ENCODE assay signal across 9 mouse cellular contexts in the genomic region with DNA sequence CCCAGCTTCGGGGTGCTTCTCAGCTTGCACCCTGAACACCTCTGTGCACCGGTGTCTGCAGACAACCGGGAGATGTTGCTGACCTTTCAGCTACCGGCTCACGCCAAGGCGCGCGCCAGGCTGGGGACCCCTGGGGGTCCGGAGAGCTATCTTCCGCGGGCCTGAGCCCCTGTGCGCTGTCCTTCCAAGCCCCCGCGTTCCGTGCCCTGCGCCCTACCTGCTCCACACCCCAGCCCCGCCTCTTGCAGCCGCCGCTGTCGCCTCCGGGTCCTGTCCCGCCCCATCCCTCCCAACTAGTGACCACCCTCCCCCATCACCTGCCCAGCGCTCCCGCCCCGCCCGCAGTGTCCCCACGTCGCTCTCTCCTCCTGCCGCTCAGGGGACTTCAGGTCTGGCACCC. TPM values are rescaled to one million over a fixed set of nuclear protein-coding genes. Genes with fewer than 3 reads are reported as not detected.
DNase-seq lines count a peak whose midpoint lies in the region; ATAC-seq and TF ChIP-seq lines count a peak whose summit lies in the region.
"Had no signal": no experiment of that assay in that cellular context is flagged by ENCODE, and none has a peak within 500 bp of the region (broad histone marks: within the 10 kb centered on the region; RNA-seq: fewer than 3 reads in every experiment).

Gene Ncmap, minus strand, starts transcription at position 237 of the 400 bp plus-strand sequence.

- H3K9ac ChIP-seq in forebrain, embryonic 16.5 days (replicated peaks; ENCODE audit: low read depth, low read length): 0 out of 2 replicates have a peak within 1 kb of the TSS, but pooled peaks have one; percentile 12
- peak within 1 kb of the TSS; percentile 35; the same call in 1 of the 2 replicates for H3K9ac ChIP-seq in limb, embryonic 14.5 days (ENCODE audit: low read depth, low read length, severe bottlenecking)
- 0 out of 2 replicates have a peak within 1 kb of the TSS, but pooled peaks have one; percentile 16 for H3K9ac ChIP-seq in stomach, embryonic 15.5 days

- peaks cover 3% of the 10 kb centered on the region for H3K36me3 ChIP-seq in megakaryocyte, embryonic 14.5 days (replicated peaks; ENCODE audit: low read length)
- H3K36me3 ChIP-seq in forebrain, embryonic 16.5 days (ENCODE audit: control insufficient read depth, insufficient read depth): no peaks in the 10 kb centered on the region
- no peaks in the 10 kb centered on the region for H3K36me3 ChIP-seq in limb, embryonic 14.5 days (ENCODE audit: control insufficient read depth, insufficient read depth, low read length)
- H3K36me3 ChIP-seq in stomach, embryonic 15.5 days: no peaks in the 10 kb centered on the region

- peaks cover 56% of the 10 kb centered on the region for H3K27me3 ChIP-seq in megakaryocyte, embryonic 14.5 days (replicated peaks)
- peaks cover 20% of the 10 kb centered on the region for H3K27me3 ChIP-seq in forebrain, embryonic 16.5 days (replicated peaks; ENCODE audit: control insufficient read depth, insufficient read depth, low read length)
- peaks cover 21% of the 10 kb centered on the region; the same call in 1 of the 2 replicates for H3K27me3 ChIP-seq in limb, embryonic 14.5 days (ENCODE audit: control insufficient read depth, insufficient read depth, low read length)
- peaks cover 10% of the 10 kb centered on the region for H3K27me3 ChIP-seq in stomach, embryonic 15.5 days (replicated peaks)
- no peaks in the 10 kb centered on the region for H3K27me3 ChIP-seq in cerebellum, adult 2 months (ENCODE audit: control insufficient read depth, insufficient read depth, low read length)

- no peak for TF ChIP-seq POLR2A in limb, embryonic 14.5 days (IDR thresholded peaks at IDR 0.05; ENCODE audit: borderline replicate concordance, extremely low read depth, insufficient read depth, insufficient read length)
- TF ChIP-seq POLR2A in cerebellum, adult 2 months (IDR thresholded peaks at IDR 0.05; ENCODE audit: borderline replicate concordance, insufficient read depth, low read length): no peak

- H3K4me2 ChIP-seq in forebrain, embryonic 16.5 days (ENCODE audit: low read length): peak within 1 kb of the TSS; percentile 46
- peak within 1 kb of the TSS; percentile 66 for H3K4me2 ChIP-seq in limb, embryonic 14.5 days (replicated peaks; ENCODE audit: low read depth, low read length, severe bottlenecking)
- peak within 1 kb of the TSS; percentile 82 for H3K4me2 ChIP-seq in stomach, embryonic 15.5 days

- no peak for ATAC-seq in megakaryocyte, adult 5-6 weeks (ENCODE audit: poor library complexity, severe bottlenecking)
- no peak for ATAC-seq in forebrain, embryonic 16.5 days
- ATAC-seq in limb, embryonic 14.5 days (ENCODE audit: low FRiP score, low read depth): no peak
- ATAC-seq in stomach, embryonic 15.5 days (ENCODE audit: insufficient read depth, low FRiP score, low read depth): peak; percentile 69; the same call in 1 of the 2 replicates

- H3K4me3 ChIP-seq in megakaryocyte, embryonic 14.5 days (replicated peaks): peak within 1 kb of the TSS; percentile 84
- H3K4me3 ChIP-seq in forebrain, embryonic 16.5 days (replicated peaks; ENCODE audit: low read length): peak within 1 kb of the TSS; percentile 23
- H3K4me3 ChIP-seq in limb, embryonic 14.5 days (replicated peaks; ENCODE audit: low read length): peak within 1 kb of the TSS; percentile 37
- H3K4me3 ChIP-seq in stomach, embryonic 15.5 days (replicated peaks): peak within 1 kb of the TSS; percentile 44
- no peak within 1 kb of the TSS for H3K4me3 ChIP-seq in cerebellum, adult 2 months (replicated peaks; ENCODE audit: insufficient read depth, low read depth, low read length)

- H3K4me1 ChIP-seq in megakaryocyte, embryonic 14.5 days: peaks cover 27% of the 10 kb centered on the region
- H3K4me1 ChIP-seq in forebrain, embryonic 16.5 days (replicated peaks; ENCODE audit: control insufficient read depth, insufficient read depth, low read length): peaks cover 7% of the 10 kb centered on the region
- H3K4me1 ChIP-seq in limb, embryonic 14.5 days (ENCODE audit: control insufficient read depth, insufficient read depth, low read length): 0 out of 2 replicates have a peak, but pooled peaks cover 2% of the 10 kb centered on the region
- peaks cover 5% of the 10 kb centered on the region for H3K4me1 ChIP-seq in stomach, embryonic 15.5 days
- H3K4me1 ChIP-seq in cerebellum, adult 2 months (ENCODE audit: control insufficient read depth, insufficient read depth, low read length): no peaks in the 10 kb centered on the region

- WGBS in forebrain, embryonic 16.5 days: under 1% methylated on average over 29 of the region's 29 CpGs
- 3% methylated on average over 8 of the region's 29 CpGs for WGBS in limb, embryonic 14.5 days
- 1% methylated on average over 28 of the region's 29 CpGs for WGBS in stomach, embryonic 15.5 days
- WGBS in cerebellum, adult 2 months: 2% methylated on average over 29 of the region's 29 CpGs

- no peak for DNase-seq in limb, embryonic 14.5 days (ENCODE audit: low spot score)
- no peak for DNase-seq in cerebellum, adult 2 months
- DNase-seq in thymus, postnatal 10 days (ENCODE audit: low spot score in 2 of 2): no peak
- no peak for DNase-seq in adrenal gland, adult (ENCODE audit: inconsistent age in 2 of 2, low spot score in 1 of 2)
- DNase-seq: heart, postnatal 10 days had no signal

- no peak within 1 kb of the TSS for H3K27ac ChIP-seq in forebrain, embryonic 16.5 days (ENCODE audit: low read length)
- no peak within 1 kb of the TSS for H3K27ac ChIP-seq in limb, embryonic 14.5 days (replicated peaks; ENCODE audit: low read depth, low read length)
- peak within 1 kb of the TSS; percentile 86 for H3K27ac ChIP-seq in stomach, embryonic 15.5 days
- no peak within 1 kb of the TSS for H3K27ac ChIP-seq in cerebellum, adult 2 months (ENCODE audit: insufficient read depth, low read length)

- no peak for TF ChIP-seq CTCF in cerebellum, adult 2 months (IDR thresholded peaks at IDR 0.05; ENCODE audit: borderline replicate concordance, insufficient read depth, low read depth, low read length)

- peaks cover 11% of the 10 kb centered on the region for H3K9me3 ChIP-seq in megakaryocyte, embryonic 14.5 days
- no peaks in the 10 kb centered on the region for H3K9me3 ChIP-seq in forebrain, embryonic 16.5 days (ENCODE audit: control insufficient read depth, low read length)
- no peaks in the 10 kb centered on the region for H3K9me3 ChIP-seq in limb, embryonic 14.5 days (ENCODE audit: control insufficient read depth, low read length)
- no peaks in the 10 kb centered on the region for H3K9me3 ChIP-seq in stomach, embryonic 15.5 days

RNA-seq across cellular contexts. Expression of gene Ncmap, which starts in this region (rescaled TPM):
- polyA plus RNA-seq in megakaryocyte, embryonic 14.5 days (2012; ENCODE audit: insufficient read depth, low replicate concordance): 2.2 TPM in 1 of 2 replicates, not detected in the other
- total RNA-seq in megakaryocyte, adult 5-6 weeks (2015): not detected in 2 replicates
- not detected in 2 replicates for total RNA-seq in megakaryocyte, adult 5-6 weeks (2017)
- 0.71 and 0.83 TPM in 2 replicates for polyA plus RNA-seq in forebrain, embryonic 16.5 days (2015; fragmentation: Nextera tagmentation; extraction: Ambion mirVana)
- polyA plus RNA-seq in limb, embryonic 14.5 days (2012; rRNA removed): 20.9 and 30.3 TPM in 2 replicates
- polyA plus RNA-seq in limb, embryonic 14.5 days (2014; fragmentation: Nextera tagmentation; extraction: Ambion mirVana): 11.9 and 12.8 TPM in 2 replicates
- 19.0 and 21.9 TPM in 2 replicates for polyA plus RNA-seq in stomach, embryonic 15.5 days (2015; fragmentation: Nextera tagmentation; extraction: Ambion mirVana)
- polyA plus RNA-seq in cerebellum, adult 2 months (2012; rRNA removed): 4.1 and 4.7 TPM in 2 replicates
